Mouse (Mus musculus): Measurements from ENCODE around the gene Sh3glb2.

Gene Sh3glb2

GRCm38 (mm10) chr2:30336174-30336915, 22.8 kb downstream of the Sh3glb2 start:
- no peak for DNase-seq

- DNase-seq: no peak
Measured at GRCm38 (mm10) chr2:30335324-30335723, 23.8 kb downstream of the Sh3glb2 start.

- no peak for DNase-seq
Measured at GRCm38 (mm10) chr2:30328791-30329190, 30.3 kb downstream of the Sh3glb2 start.

GRCm38 (mm10) chr2:30327276-30327675, 31.9 kb downstream of the Sh3glb2 start:
- DNase-seq: no peak

DNA sequence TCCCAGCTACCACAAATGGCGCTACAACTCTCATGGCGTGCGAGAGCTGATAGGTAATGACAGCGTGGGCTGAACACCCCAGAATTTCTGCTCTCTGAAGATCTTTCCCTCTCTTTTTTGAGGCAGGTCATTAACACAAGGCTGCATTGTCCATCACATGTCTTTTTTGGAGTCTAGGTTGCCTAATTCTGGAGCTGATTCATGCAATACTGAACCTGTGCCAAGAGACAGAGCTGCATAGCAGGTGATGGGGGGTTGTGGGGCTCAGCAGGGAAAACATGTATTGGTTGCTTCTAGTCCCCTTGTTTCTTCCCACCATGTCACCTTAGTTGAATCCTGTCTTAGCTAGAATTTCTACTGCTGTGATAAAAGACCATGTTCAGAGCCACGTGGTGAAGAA, 33.8 kb downstream of the Sh3glb2 start:
- no peak for DNase-seq

GRCm38 (mm10) chr2:30323111-30323510, 36.0 kb downstream of the Sh3glb2 start:
- DNase-seq: no peak

DNA sequence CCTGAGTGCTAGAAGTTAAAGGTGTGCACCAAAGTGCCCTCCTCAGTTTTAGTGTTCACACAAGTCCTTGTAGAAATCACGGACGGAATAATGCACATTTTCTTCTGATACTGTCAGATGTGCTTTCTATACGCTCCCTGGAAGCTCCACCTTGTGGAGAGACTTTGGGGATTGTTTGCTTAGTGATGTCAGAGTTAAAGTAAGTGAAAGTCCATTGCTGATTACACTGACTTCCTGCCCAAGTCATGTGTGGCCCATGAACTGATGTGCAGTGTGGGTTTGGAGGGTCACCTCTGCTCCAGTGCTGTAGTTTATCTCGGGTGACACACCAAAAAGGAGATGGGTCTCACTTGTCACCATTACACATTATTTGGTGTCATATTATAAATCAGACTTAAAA, 39.9 kb downstream of the Sh3glb2 start:
- DNase-seq: no peak

- no peak for DNase-seq
Measured at GRCm38 (mm10) chr2:30316955-30317354, 42.2 kb downstream of the Sh3glb2 start.

DNA sequence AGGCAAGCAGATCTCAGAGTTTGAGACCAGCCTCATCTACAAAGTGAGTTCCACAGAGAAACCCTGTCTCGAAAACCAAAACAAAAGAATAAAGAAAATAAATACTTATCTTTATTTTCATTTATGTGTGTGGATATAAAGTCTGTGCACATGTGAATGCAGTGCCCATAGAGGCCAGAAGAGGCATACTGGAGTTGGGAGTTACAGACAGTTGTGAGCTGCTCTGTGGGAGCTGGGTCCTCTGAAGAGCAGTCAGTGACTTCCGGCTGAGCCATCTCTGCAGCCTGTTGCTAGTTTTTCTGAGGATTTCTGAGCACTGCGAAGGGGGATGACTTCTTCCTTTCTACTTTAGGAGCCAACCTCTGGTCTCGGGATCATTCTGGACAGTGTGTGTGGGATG, 43.0 kb downstream of the Sh3glb2 start:
- DNase-seq: no peak

- DNase-seq: no peak
Measured at GRCm38 (mm10) chr2:30311481-30311880, 47.7 kb downstream of the Sh3glb2 start.

DNA sequence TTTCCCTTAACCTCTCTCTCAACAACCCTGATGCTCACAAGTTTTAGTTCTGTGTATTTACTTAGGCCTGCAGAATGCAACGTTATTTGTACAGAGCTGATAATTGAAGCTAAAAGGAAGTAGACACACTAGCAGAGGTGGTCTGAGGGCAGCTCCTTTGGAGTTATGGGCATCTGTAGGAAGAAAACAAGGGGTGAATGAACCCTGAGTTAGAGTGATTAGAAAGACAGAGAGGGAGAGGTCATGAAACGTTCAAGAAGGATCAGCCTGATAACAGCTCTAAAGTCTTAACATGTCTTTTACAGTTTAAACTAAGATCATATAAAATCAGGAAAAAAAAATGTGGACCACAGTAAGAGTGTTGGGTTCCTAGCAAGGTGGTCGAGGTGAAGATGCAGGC, 49.8 kb downstream of the Sh3glb2 start:
- DNase-seq: no peak

GRCm38 (mm10) chr2:30306087-30306486, 53.0 kb downstream of the Sh3glb2 start:
- DNase-seq: no peak

- DNase-seq: no peak
Measured at GRCm38 (mm10) chr2:30299966-30300365, 59.2 kb downstream of the Sh3glb2 start.

DNA sequence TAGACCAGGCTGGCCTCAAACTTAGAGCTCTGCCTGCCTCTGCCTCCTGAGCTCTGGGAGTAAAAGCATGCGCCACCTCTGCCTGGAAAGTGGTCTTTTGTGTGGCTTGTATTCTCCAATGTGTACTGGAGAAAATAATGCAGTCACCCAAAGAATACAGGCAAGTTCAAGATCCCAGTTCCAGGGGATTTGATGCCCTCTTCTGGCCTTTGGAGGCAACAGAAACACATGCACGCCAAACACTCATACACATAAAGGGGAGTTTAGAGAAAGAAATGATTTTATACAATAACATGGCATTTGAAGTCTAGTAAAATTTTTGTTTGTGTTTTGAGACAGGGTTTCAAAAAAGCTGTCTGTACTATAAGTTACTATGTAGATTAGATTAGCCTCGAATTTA, 59.6 kb downstream of the Sh3glb2 start:
- no peak for DNase-seq
